Mouse (Mus musculus) erythroblast, adult 5-6 weeks (primary cell): ENCODE data around the gene Arhgef18. TPM values are rescaled to one million over a fixed set of nuclear protein-coding genes. Genes with fewer than 3 reads are reported as not detected.

Source experiments
- ATAC-seq: replicated peaks from 2 replicates; pipeline ENCODE4 v1.8.0; 2016; ENCODE audit warnings: moderate number of reproducible peaks, mild to moderate bottlenecking, moderate TSS enrichment, inconsistent platforms; ENCODE audit not compliant: poor library complexity, low FRiP score, severe bottlenecking
- total RNA-seq, 2 experiments: library from RNA; stranded (forward) in 1 of 2; stranded (reverse) in 1 of 2; fragments of 150-400 nt in 1 of 2; fragments of 200-764, 138-1000 nt in 1 of 2; gene quantifications; 2 replicates each; pipeline versions ENCODE4 v1.2.3 to v1.2.4; 2015 to 2017; ENCODE audit warnings: low replicate concordance in 2 of 2

The Arhgef18 gene
- total RNA-seq, 2 experiments from 2014 or later: 5.0 to 7.0 TPM

DNA sequence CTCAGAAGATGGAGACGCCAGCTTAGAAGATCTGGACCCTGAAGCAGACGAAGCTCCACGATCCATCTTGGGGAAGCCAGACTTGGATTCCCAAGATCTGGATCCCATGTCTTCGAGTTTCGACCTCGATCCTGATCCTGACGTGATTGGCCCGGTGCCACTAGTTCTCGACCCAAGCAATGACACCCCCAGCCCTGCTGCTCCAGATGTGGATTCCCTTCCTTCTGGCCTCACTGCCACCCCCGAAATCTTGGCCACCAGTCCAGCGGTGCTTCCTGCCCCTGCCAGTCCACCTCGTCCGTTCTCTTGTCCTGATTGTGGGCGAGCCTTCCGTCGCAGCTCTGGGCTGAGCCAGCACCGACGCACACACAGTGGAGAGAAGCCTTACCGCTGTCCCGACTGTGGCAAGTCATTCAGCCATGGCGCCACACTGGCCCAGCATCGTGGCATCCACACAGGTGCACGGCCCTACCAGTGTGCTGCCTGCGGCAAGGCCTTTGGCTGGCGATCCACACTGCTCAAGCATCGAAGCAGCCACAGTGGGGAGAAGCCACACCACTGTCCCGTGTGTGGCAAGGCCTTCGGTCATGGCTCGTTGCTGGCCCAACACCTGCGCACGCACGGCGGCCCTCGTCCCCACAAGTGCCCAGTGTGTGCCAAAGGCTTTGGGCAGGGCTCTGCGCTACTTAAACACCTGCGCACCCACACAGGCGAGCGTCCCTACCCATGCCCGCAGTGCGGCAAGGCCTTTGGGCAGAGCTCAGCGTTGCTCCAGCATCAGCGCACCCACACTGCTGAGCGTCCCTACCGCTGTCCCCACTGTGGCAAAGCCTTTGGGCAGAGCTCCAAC, 103.0 kb downstream of the Arhgef18 start:
- ATAC-seq: no peak

DNA sequence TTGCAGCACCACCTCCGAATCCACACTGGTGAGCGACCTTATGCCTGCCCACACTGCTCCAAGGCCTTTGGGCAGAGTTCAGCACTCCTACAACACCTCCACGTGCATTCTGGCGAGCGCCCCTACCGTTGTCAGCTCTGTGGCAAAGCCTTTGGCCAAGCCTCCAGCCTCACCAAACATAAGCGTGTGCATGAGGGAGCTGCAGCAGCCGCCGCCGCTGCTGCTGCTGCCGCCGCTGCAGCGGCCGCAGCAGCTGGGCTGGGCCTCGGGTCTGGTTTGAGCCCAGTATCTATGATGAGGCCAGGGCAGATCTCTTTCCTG, 103.6 kb downstream of the Arhgef18 start:
- no peak for ATAC-seq

DNA sequence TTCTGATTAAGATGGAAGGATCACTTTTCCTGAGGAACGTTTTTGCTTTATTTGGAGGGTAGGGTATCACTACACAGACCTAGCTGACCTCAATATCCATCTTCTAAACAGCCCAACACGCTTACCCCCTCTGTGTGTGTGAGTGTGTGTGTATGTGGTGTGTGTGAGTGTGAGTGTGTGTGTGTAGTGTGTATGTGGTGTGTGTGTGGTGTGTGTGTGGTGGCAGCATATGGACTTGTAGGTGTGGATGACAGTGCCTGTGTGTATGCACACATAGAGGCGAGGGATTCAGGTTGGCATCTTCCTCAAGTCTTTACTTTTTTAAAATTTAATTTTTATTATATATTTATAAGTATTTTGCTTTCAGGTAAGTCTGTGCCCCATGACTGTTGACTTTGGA, 105.8 kb downstream of the Arhgef18 start:
- ATAC-seq: no peak

DNA sequence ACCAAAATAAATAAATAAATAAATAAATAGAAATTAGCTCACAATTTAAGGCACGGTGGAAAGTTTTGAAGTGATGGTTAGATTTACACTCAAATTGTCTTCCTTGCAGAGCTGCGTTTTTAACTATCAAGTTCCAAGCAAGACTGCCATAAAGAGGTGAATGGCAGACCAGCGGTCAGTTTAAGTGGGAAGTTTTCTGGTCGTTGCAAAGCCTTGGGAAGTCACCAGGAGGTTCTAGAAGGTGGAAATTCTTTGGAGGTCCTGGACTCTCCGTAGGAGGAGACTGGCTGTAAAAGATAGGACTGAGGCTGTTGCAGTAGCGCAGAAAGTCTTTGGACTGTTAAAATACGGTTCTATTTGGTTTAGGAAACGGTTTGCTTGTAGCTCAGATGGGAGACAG, 106.9 kb downstream of the Arhgef18 start:
- ATAC-seq: no peak; the same call in 1 of the 2 replicates

DNA sequence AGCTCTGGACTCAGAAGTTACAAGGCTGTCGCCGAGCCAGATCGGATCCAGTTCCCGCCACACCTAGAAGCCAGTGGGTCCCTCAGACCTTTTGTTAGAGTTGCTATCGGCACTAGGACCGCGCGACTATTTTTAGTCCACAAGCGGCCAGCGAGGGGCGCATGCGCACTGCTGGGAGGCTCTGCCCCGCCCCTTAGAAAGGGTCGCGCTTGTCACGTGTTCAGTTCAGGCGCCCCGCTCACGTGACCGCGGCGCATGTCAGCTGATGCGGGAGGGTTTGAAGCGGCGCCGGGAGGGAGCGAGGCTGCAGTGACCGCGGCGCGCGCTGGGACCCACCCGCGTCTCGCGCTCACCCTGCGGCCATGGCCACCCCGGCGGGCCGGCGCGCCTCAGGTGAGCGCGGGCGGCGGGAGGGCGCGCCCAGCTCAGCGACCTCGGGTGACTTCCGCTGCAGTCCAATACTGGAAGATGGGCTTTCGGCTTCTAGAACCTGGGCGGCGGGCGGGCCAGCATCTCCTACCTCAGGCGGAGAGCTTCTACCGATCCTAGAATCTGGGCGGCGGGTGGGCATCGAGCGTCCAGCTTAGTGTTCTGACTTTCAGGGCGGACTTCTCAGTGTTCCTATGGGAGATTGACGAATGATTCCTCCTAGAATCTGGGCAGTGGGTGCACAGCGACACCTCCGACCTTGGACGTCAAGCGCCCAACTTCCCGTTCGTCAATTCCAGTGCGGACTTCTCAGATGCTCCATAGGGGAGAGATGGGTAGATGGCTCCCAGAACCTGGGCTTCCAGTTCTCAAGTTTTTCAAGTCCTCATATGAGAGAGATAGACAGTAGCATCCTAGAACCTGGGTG, 107.7 kb downstream of the Arhgef18 start, which contains the start of gene Mcoln1:
Mcoln1 (plus strand) TSS at position 223 of the 856 bp plus-strand sequence.
- peak; percentile 89 for ATAC-seq

DNA sequence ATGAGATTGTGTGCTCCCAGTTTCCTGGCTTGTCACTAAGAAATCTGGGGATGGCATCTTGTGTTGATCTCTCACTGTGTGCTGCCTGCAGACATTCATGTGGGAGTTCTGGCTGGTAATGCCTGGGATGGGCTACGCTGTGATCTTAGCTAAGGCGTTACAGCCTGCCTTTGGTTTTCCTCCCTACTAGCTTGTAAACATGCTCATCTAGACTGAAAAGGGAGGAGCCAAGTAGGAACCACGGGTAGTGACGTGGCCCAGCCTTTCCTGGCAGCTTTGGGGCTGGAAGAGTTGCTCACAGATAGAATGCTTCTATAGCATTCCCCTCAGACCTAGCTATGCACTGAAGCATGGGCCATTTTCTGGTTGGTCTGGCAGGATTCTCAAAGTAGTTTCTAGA, 109.4 kb downstream of the Arhgef18 start:
- ATAC-seq: peak; percentile 52

Other genes with a start within 250 kb of the Arhgef18 start
- gene Insr, start 113.4 kb upstream of the Arhgef18 start, total RNA-seq (2015; ENCODE audit: low replicate concordance): 13.6 and 21.7 TPM in 2 replicates
- gene Insr, start 113.4 kb upstream of the Arhgef18 start, total RNA-seq (2017; ENCODE audit: low replicate concordance): 8.3 and 13.1 TPM in 2 replicates
- gene A430078G23Rik, start 39.6 kb upstream of the Arhgef18 start, total RNA-seq (2015; ENCODE audit: low replicate concordance): 1.3 and 2.3 TPM in 2 replicates
- gene A430078G23Rik, start 39.6 kb upstream of the Arhgef18 start, total RNA-seq (2017; ENCODE audit: low replicate concordance): 3.5 and 4.0 TPM in 2 replicates
- gene Pex11g, start 74.7 kb downstream of the Arhgef18 start, total RNA-seq (2015; ENCODE audit: low replicate concordance): 9.2 TPM in 1 of 2 replicates, not detected in the other
- 0.09 and 0.28 TPM in 2 replicates for gene Pex11g, start 74.7 kb downstream of the Arhgef18 start, total RNA-seq (2017; ENCODE audit: low replicate concordance)
- gene Tex45, start 77.9 kb downstream of the Arhgef18 start, total RNA-seq (2015; ENCODE audit: low replicate concordance): not detected in 2 replicates
- gene Tex45, start 77.9 kb downstream of the Arhgef18 start, total RNA-seq (2017; ENCODE audit: low replicate concordance): not detected in 2 replicates
- gene Zfp358, start 100.1 kb downstream of the Arhgef18 start, total RNA-seq (2015; ENCODE audit: low replicate concordance): 2.1 and 3.8 TPM in 2 replicates
- 0.17 and 1.1 TPM in 2 replicates for gene Zfp358, start 100.1 kb downstream of the Arhgef18 start, total RNA-seq (2017; ENCODE audit: low replicate concordance)
- 20.2 and 33.6 TPM in 2 replicates for gene Mcoln1, start 107.5 kb downstream of the Arhgef18 start, total RNA-seq (2015; ENCODE audit: low replicate concordance)
- 32.5 and 75.4 TPM in 2 replicates for gene Mcoln1, start 107.5 kb downstream of the Arhgef18 start, total RNA-seq (2017; ENCODE audit: low replicate concordance)
- 40.9 and 43.5 TPM in 2 replicates for gene Pnpla6, start 122.4 kb downstream of the Arhgef18 start, total RNA-seq (2015; ENCODE audit: low replicate concordance)
- 61.4 and 77.4 TPM in 2 replicates for gene Pnpla6, start 122.4 kb downstream of the Arhgef18 start, total RNA-seq (2017; ENCODE audit: low replicate concordance)
- gene C330021F23Rik, start 175.0 kb downstream of the Arhgef18 start, total RNA-seq (2015; ENCODE audit: low replicate concordance): not detected in 2 replicates
- not detected in 2 replicates for gene C330021F23Rik, start 175.0 kb downstream of the Arhgef18 start, total RNA-seq (2017; ENCODE audit: low replicate concordance)
- gene Camsap3, start 194.3 kb downstream of the Arhgef18 start, total RNA-seq (2015; ENCODE audit: low replicate concordance): not detected in 2 replicates
- 0.28 TPM in 1 of 2 replicates, not detected in the other for gene Camsap3, start 194.3 kb downstream of the Arhgef18 start, total RNA-seq (2017; ENCODE audit: low replicate concordance)
- gene Xab2, start 228.3 kb downstream of the Arhgef18 start, total RNA-seq (2015; ENCODE audit: low replicate concordance): 4.4 and 5.4 TPM in 2 replicates
- 11.0 and 16.0 TPM in 2 replicates for gene Xab2, start 228.3 kb downstream of the Arhgef18 start, total RNA-seq (2017; ENCODE audit: low replicate concordance)
- 49.1 and 125 TPM in 2 replicates for gene Pet100, start 228.5 kb downstream of the Arhgef18 start, total RNA-seq (2015; ENCODE audit: low replicate concordance)
- gene Pet100, start 228.5 kb downstream of the Arhgef18 start, total RNA-seq (2017; ENCODE audit: low replicate concordance): 57.1 and 125 TPM in 2 replicates
- gene Pcp2, start 232.5 kb downstream of the Arhgef18 start, total RNA-seq (2015; ENCODE audit: low replicate concordance): not detected in 2 replicates
- gene Pcp2, start 232.5 kb downstream of the Arhgef18 start, total RNA-seq (2017; ENCODE audit: low replicate concordance): not detected in 2 replicates
- gene Stxbp2, start 237.9 kb downstream of the Arhgef18 start, total RNA-seq (2015; ENCODE audit: low replicate concordance): 44.7 and 49.2 TPM in 2 replicates
- 43.8 and 74.6 TPM in 2 replicates for gene Stxbp2, start 237.9 kb downstream of the Arhgef18 start, total RNA-seq (2017; ENCODE audit: low replicate concordance)